Mouse (Mus musculus) cortical plate, adult 2 months (tissue): ENCODE results near the gene Mex3d. TPM values are rescaled to one million over a fixed set of nuclear protein-coding genes. Genes with fewer than 3 reads are reported as not detected.
A peak's percentile ranks its signal among the peaks of the same experiment; 100 is the strongest.

Experiments used
- H3K27ac ChIP-seq: fragments of 200-500 bp; 2 replicates; pipeline ENCODE4 v1.5.1; 2012; ENCODE audit warnings: low read length, control low read depth, inconsistent platforms; ENCODE audit not compliant: insufficient read depth
- H3K4me1 ChIP-seq: fragments of 200-500 bp; 2 replicates; pipeline ENCODE4 v1.6.1; 2011; ENCODE audit warnings: low read length; ENCODE audit not compliant: control insufficient read depth, insufficient read depth
- H3K4me3 ChIP-seq: fragments of 200-500 bp; 2 replicates; pipeline ENCODE4 v1.5.1; 2011; ENCODE audit warnings: mild to moderate bottlenecking, low read length, control low read depth; ENCODE audit not compliant: insufficient read depth
- CTCF ChIP-seq: fragments of 200-500 bp; IDR thresholded peaks from 2 replicates; pipeline ENCODE4 v1.5.1; 2011; ENCODE audit warnings: mild to moderate bottlenecking, control low read depth, low read length; ENCODE audit not compliant: insufficient read depth; ENCODE audit errors: extremely low read depth
- POLR2A ChIP-seq: fragments of 200-500 bp; IDR thresholded peaks from 2 replicates; pipeline ENCODE4 v1.6.1; 2011; ENCODE audit warnings: mild to moderate bottlenecking, low read length, control low read depth; ENCODE audit not compliant: insufficient read depth; ENCODE audit errors: extremely low read depth
- polyA plus RNA-seq: library from polyadenylated mRNA; depleted of rRNA; stranded (reverse); fragments of >200 nt; gene quantifications from 2 replicates; pipeline ENCODE4 v1.2.3, GENCODE M21; 2012

Mex3d gene
- polyA plus RNA-seq, 1 experiment = 14.3 TPM

DNA sequence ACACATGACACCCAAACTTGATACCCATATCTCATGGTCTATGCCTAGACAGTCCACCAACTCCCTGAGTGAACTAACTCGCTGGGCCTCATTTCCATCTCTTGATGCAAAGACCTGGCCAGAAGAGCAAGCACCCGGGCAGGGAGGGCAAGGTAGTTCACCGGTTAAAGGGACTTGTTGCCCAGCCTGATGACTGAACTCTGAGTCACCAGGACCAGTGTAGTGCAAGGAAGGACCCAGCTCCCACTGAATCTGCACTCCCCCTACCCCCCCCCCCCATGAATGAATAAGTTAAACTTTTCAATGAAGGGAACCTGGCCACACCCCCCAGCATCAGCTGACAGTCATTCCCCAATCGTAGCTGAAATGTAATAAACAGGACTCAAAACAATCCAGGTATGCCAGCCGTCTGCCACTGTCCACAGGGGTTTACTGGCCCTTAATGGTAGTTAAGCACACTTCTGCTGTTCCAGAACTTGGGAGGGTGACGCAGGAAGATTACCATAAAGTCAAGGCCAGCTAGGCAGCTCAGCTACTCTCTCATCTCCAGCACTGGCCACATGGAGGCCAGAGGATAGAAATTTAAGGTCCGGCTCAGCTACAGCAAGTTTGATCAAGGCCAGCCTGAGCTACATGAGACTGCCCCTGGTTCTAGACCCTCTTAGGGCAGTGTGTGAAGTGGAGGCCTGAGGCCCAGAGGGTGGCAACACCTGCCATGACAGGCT is 4.7 kb downstream of the Mex3d start:
- Histone ChIP-seq H3K27ac (no peak overlapping the region), H3K4me3 (no peak overlapping the region), H3K4me1 (peaks cover 4% of the 10 kb centered on the region; the same call in 1 of the 2 replicates)
- TF ChIP-seq POLR2A = no peak

DNA sequence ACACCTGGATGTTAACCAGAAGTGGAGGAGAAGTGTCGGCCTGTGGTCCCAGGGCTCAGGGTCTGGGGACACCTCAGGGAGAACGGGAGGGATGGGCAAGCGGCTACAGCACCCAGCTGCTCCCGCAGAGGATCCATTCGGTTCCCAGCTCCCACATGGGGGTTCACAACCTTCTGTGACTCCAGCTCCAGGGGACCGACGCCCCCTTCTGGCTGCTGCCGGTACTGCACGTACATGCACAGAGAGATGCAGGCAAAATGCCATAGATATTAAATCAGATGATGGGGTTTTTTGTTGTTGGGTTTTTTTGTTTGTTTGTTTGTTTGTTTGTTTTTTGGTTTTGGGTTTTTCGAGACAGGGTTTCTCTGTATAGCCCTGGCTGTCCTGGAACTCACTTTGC is 9.7 kb downstream of the Mex3d start:
- no peak for TF ChIP-seq POLR2A
- TF ChIP-seq CTCF = peak; percentile 31; the same call in 1 of the 2 replicates
- Histone ChIP-seq H3K4me3 (no peak overlapping the region), H3K4me1 (no peaks in the 10 kb centered on the region), H3K27ac (no peak overlapping the region)

DNA sequence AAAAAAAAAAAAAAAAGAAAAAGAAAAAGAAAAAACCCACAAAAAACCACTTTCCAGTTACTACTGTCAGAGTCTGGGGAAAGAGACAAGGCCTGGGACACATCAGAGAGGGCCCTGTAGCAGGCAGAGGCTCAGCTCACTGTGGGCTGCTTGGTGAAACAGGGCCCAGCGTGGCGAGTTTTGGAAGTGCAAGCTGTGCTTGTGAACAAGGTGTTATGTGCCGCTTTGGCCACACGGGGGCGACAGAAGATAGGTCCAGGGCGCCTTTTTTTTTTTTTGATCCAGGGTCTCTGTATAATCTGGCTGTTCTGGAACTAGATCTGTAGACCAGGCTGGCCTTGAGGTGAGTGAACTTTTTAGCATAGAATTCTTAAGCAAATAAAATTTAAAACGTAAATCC is 11.3 kb downstream of the Mex3d start:
- peak; percentile 87 for TF ChIP-seq CTCF
- TF ChIP-seq POLR2A = no peak
- no peak overlapping the region for H3K4me3 ChIP-seq
- no peaks in the 10 kb centered on the region for H3K4me1 ChIP-seq
- no peak overlapping the region for H3K27ac ChIP-seq

DNA sequence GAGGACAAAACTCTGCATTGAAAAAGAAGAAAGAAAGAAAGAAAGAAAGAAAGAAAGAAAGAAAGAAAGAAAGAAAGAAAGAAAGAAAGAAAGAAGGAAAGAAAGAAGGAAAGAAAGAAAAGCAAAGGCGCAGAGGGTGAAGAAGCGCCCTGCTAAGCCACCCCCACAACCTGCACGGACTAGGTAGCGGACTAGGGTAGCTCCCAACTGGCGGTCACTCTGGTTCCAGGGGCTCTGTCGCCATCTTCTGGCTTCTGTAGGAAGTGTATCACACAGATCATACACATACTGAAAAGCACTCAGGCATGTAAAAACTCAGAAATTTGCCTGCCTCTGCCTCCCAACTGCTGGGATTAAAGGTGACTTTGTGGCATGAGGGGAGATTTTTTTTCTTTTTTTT is 13.4 kb downstream of the Mex3d start:
- TF ChIP-seq CTCF (peak; percentile 66), POLR2A (no peak)
- Histone ChIP-seq H3K4me1 (no peaks in the 10 kb centered on the region), H3K27ac (no peak overlapping the region), H3K4me3 (no peak overlapping the region)

DNA sequence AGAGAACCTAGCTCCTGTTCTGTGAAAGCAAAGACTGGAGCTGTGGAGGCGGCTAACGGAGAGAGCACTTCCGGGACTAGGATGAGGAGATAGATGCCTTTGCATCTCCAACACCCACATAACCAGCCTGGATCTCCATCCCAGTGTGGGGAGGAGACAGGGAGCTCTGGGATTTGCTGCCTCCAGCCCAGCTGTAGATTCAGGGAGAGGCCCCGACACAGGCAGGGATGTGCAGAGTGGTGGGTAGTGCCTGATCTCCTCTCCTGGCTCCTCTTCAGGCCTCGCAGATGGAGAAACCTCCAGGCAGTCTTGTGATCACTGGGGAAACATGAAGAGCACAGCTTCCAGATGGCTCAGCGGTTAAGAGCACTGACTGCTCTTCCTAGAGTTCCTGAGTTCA is 14.8 kb downstream of the Mex3d start:
- TF ChIP-seq CTCF (no peak), POLR2A (no peak)
- Histone ChIP-seq H3K4me3 (no peak overlapping the region), H3K4me1 (no peaks in the 10 kb centered on the region), H3K27ac (no peak overlapping the region)

DNA sequence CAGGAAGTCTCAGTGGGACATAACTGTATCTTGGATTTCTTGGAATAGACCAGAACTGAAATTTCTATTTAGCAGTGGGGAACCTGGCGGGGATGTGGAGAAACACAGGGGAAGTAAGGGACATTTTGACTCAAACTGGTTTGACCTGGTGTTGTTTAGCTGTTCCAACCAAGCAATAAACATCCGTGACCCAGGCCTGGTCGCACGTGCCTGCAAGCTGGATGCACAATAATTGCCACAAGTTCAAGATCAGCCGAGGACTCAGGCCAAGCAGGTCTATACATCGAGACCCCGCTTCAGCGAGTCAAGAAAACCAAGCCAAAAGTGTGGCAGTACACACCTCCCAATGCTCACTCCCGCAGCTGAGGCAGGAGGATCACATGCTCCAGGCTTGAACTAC is 15.5 kb downstream of the Mex3d start:
- no peak overlapping the region for H3K4me3 ChIP-seq
- no peak for TF ChIP-seq CTCF
- no peak for TF ChIP-seq POLR2A

DNA sequence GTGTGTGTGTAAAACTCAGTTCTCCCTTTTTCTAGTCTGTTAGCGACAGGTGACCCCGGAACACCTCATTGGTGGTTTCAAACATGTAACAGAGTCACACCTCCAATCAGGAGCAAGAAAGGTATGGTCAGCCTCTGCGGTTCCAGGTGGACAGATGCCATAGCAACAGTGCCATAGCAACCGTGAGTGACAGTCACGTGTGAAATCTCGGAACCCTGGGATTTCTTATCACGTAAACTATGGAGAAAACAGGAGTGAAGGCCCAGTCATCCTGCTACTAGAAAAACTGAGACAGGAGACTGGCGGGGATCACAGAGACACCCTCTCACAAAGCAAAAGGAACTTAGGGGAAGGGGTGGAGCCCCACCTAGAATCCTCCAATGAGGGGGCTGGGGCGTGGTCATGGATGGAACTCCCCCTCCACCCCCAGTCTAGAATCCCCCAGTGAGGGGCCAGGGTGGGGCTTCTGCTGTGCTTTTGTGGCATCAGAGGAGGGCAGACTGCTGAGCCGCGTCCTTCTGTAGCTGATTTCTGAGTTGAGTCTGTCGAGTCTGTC is 16.0 kb downstream of the Mex3d start:
- TF ChIP-seq CTCF (no peak), POLR2A (no peak)
- H3K4me1 ChIP-seq = no peaks in the 10 kb centered on the region
- H3K4me3 ChIP-seq = no peak overlapping the region
- no peak overlapping the region for H3K27ac ChIP-seq

More for the DNA sequence above, 15.5 kb downstream of the Mex3d start:
- Histone ChIP-seq H3K4me1 (no peaks in the 10 kb centered on the region), H3K27ac (no peak overlapping the region)

DNA sequence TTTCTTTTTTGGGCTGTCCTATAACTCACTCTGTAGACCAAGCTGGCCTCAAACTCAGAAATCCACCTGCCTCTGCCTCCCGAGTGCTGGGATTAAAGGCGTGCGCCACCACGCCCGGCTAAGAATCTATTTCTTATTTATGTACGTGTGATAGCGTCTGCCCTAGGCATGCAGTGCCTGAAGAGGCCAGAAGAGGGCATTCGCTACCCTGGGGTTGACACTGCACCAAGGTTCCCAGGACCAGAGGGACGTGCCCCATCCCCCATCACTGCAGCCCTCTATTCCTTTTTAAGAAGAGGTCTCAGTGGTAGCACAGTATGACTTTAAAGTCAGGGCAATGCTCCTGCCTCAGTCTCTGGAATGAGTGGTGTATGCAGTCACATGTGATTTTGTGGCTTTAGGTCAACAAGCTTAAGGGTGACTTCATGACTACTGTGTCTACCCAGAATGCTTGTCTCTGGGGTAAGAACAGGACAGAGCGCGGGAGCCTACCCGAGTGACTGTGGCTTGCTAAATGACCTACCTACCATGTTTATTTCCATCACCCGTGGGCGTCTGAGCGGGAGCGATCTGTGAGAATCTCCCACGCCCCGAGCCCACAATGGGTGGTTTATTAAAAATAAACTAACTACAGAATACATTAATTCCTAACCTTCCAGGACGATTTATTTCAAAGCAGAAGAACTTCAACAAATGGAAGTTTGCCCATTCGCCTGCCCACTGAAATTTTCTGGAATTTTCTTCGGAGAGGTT is 17.3 kb downstream of the Mex3d start:
- Histone ChIP-seq H3K4me3 (no peak overlapping the region), H3K4me1 (no peaks in the 10 kb centered on the region), H3K27ac (no peak overlapping the region)
- no peak for TF ChIP-seq POLR2A
- TF ChIP-seq CTCF = 0 out of 2 replicates have a peak, but pooled peaks have one; percentile 8

DNA sequence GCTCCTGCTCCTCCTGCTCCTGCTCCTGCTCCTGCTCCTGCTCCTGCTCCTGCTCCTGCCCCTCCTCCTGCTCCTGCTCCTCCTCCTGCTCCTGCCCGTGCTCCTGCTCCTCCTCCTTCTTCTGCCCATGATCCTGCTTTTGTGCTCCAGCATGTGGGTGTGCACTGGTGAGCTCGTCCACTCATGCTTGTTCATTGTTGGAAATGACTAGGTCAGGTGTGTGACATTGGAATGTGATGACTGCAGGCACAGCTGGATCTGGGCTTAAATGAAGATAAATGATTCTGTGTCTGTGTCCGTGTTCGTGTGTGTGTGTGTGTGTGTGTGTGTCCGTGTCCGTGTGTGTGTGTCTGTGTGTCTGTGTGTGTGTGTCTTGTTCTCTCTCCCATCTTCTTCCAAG is 19.1 kb downstream of the Mex3d start:
- Histone ChIP-seq H3K4me3 (no peak overlapping the region), H3K4me1 (no peaks in the 10 kb centered on the region)
- TF ChIP-seq POLR2A (no peak), CTCF (no peak)

DNA sequence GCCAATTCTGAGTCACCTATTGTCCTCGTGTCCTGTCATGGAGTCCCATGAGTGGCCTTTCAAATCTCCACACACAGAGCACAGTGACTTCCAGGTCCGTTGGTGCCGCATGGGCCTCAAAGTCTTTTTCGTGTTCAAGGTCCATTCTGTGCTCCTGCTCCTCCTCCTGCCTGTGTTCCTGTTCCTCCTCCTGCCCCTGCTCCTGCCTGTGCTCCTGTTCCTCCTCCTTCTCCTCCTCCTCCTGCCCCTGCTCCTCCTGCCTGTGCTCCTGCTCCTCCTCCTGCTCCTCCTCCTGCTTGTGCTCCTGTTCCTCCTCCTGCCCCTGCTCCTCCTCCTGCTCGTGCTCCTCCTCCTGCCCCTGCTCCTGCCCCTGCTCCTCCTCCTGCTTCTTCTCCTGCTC is 19.5 kb downstream of the Mex3d start:
- no peak overlapping the region for H3K4me3 ChIP-seq
- TF ChIP-seq POLR2A (no peak), CTCF (no peak)

More for the DNA sequence above, 19.1 kb downstream of the Mex3d start:
- no peak overlapping the region for H3K27ac ChIP-seq

More for the DNA sequence above, 19.5 kb downstream of the Mex3d start:
- no peak overlapping the region for H3K27ac ChIP-seq
- H3K4me1 ChIP-seq = no peaks in the 10 kb centered on the region
